Mouse (Mus musculus) lung, embryonic 16.5 days (tissue): ENCODE results near the gene Fgf4. TPM values are rescaled to one million over a fixed set of nuclear protein-coding genes. Genes with fewer than 3 reads are reported as not detected.
"Not testable (repeated sequence)": the region's sequence is repeated elsewhere in the genome, so short reads cannot be mapped to it uniquely, and the experiment has no call there.

ENCODE experiments used
- ATAC-seq: fragments of 200-750 bp; cut with Nextera tagmentation; 2 replicates; pipeline ENCODE4 v1.8.0; 2017; ENCODE audit warnings: low read depth, mild to moderate bottlenecking, moderate library complexity
- H3K27ac ChIP-seq: fragments of 300-500 bp; sonication (generic); 2 replicates; pipeline ENCODE4 v1.5.1; 2014; ENCODE audit warnings: mild to moderate bottlenecking, control low read depth, low read length
- H3K27me3 ChIP-seq: fragments of 300-500 bp; sonication (generic); 2 replicates; pipeline ENCODE4 v1.6.1; 2014; ENCODE audit warnings: low read depth, low read length, mixed read lengths; ENCODE audit not compliant: control insufficient read depth, insufficient read depth
- H3K36me3 ChIP-seq: fragments of 300-500 bp; sonication (generic); 2 replicates; pipeline ENCODE4 v1.6.1; 2014; ENCODE audit warnings: low read length; ENCODE audit not compliant: control insufficient read depth, insufficient read depth
- H3K4me1 ChIP-seq: fragments of 300-500 bp; sonication (generic); replicated peaks from 2 replicates; pipeline ENCODE4 v1.6.1; 2014; ENCODE audit warnings: low read length, mixed read lengths; ENCODE audit not compliant: control insufficient read depth, insufficient read depth
- H3K4me2 ChIP-seq: fragments of 300-500 bp; sonication (generic); 2 replicates; pipeline ENCODE4 v1.6.1; 2014; ENCODE audit warnings: low read depth, low read length, control low read depth
- H3K4me3 ChIP-seq: fragments of 300-500 bp; sonication (generic); 2 replicates; pipeline ENCODE4 v1.5.1; 2014; ENCODE audit warnings: mild to moderate bottlenecking, low read length, control low read depth
- H3K9ac ChIP-seq: fragments of 300-500 bp; sonication (generic); 2 replicates; pipeline ENCODE4 v1.6.1; 2014; ENCODE audit warnings: low read length, control low read depth
- H3K9me3 ChIP-seq: fragments of 300-500 bp; sonication (generic); 2 replicates; pipeline ENCODE4 v1.6.1; 2016; ENCODE audit warnings: low read length; ENCODE audit not compliant: control insufficient read depth
- WGBS: fragments of 180-500 bp; shearing (Covaris S2); extraction: QIAGEN DNeasy Blood & Tissue Kit; methylation state at CpG from one replicate; pipeline ENCODE4 v1.1.7; 2014; 5-methylcytosine and 5-hydroxymethylcytosine counted together
- polyA plus RNA-seq: library from polyadenylated mRNA; unstranded; fragments of >200 nt; fragmentation: Nextera tagmentation; extraction: Ambion mirVana; gene quantifications from 2 replicates; pipeline ENCODE4 v1.2.1, GENCODE M21; 2015

Fgf4 gene
- polyA plus RNA-seq, 1 experiment from 2014 or later, result not detected

GRCm38 (mm10) chr7:144878401-144878800 lies 31.2 kb downstream of the Fgf4 start:
- 95% methylated on average over 1 of the region's 1 CpGs for WGBS
- Histone ChIP-seq H3K4me1 (no peaks in the 10 kb centered on the region), H3K4me3 (no peak overlapping the region)

GRCm38 (mm10) chr7:144883106-144883505 lies 35.9 kb downstream of the Fgf4 start:
- H3K27me3 ChIP-seq, result no peaks in the 10 kb centered on the region
- no peaks in the 10 kb centered on the region for H3K4me1 ChIP-seq
- no peak overlapping the region for H3K27ac ChIP-seq
- no peak overlapping the region for H3K4me2 ChIP-seq
- ATAC-seq, result no peak
- H3K36me3 ChIP-seq, result no peaks in the 10 kb centered on the region
- no peaks in the 10 kb centered on the region for H3K9me3 ChIP-seq
- H3K9ac ChIP-seq, result no peak overlapping the region
- 21% methylated on average over 2 of the region's 2 CpGs for WGBS
- H3K4me3 ChIP-seq, result no peak overlapping the region

More at GRCm38 (mm10) chr7:144878401-144878800, 31.2 kb downstream of the Fgf4 start:
- H3K27ac ChIP-seq, result no peak overlapping the region
- no peak for ATAC-seq
- H3K36me3 ChIP-seq, result no peaks in the 10 kb centered on the region
- H3K4me2 ChIP-seq, result no peak overlapping the region
- no peaks in the 10 kb centered on the region for H3K27me3 ChIP-seq
- H3K9me3 ChIP-seq, result no peaks in the 10 kb centered on the region
- no peak overlapping the region for H3K9ac ChIP-seq

- WGBS, result 81% methylated on average over 2 of the region's 2 CpGs
- no peak overlapping the region for H3K4me2 ChIP-seq
- H3K9ac ChIP-seq, result no peak overlapping the region
- H3K4me1 ChIP-seq, result no peaks in the 10 kb centered on the region
- no peaks in the 10 kb centered on the region for H3K9me3 ChIP-seq
- H3K27me3 ChIP-seq, result peaks cover 5% of the 10 kb centered on the region; the same call in 1 of the 2 replicates
- no peak for ATAC-seq
- no peak overlapping the region for H3K27ac ChIP-seq
- H3K36me3 ChIP-seq, result no peaks in the 10 kb centered on the region
- H3K4me3 ChIP-seq, result no peak overlapping the region
Observed at GRCm38 (mm10) chr7:144887672-144888071, 40.5 kb downstream of the Fgf4 start.

- 6% methylated on average over 18 of the region's 18 CpGs for WGBS
- H3K36me3 ChIP-seq, result no peaks in the 10 kb centered on the region
- H3K27ac ChIP-seq, result no peak overlapping the region
- no peaks in the 10 kb centered on the region for H3K9me3 ChIP-seq
- H3K27me3 ChIP-seq, result peaks cover 5% of the 10 kb centered on the region; the same call in 1 of the 2 replicates
- ATAC-seq, result 0 out of 2 replicates have a peak, but pooled peaks have one; percentile 4
- no peaks in the 10 kb centered on the region for H3K4me1 ChIP-seq
- H3K4me3 ChIP-seq, result no peak overlapping the region
- H3K9ac ChIP-seq, result no peak overlapping the region
- H3K4me2 ChIP-seq, result no peak overlapping the region
Observed at GRCm38 (mm10) chr7:144888564-144889299, 41.6 kb downstream of the Fgf4 start.

- H3K4me3 ChIP-seq, ATAC-seq, H3K9ac ChIP-seq, H3K4me2 ChIP-seq, H3K9me3 ChIP-seq, H3K4me1 ChIP-seq, H3K36me3 ChIP-seq, H3K27ac ChIP-seq: not testable (repeated sequence)
- peaks cover 18% of the 10 kb centered on the region for H3K27me3 ChIP-seq
- WGBS, result 92% methylated on average over 1 of the region's 1 CpGs
Observed at GRCm38 (mm10) chr7:144890661-144891060, 43.5 kb downstream of the Fgf4 start.

GRCm38 (mm10) chr7:144891863-144892262 lies 44.7 kb downstream of the Fgf4 start:
- no peak overlapping the region for H3K4me3 ChIP-seq
- no peak for ATAC-seq
- H3K9ac ChIP-seq, result no peak overlapping the region
- H3K36me3 ChIP-seq, result no peaks in the 10 kb centered on the region
- no peak overlapping the region for H3K27ac ChIP-seq
- peaks cover 16% of the 10 kb centered on the region for H3K4me1 ChIP-seq
- peaks cover 28% of the 10 kb centered on the region for H3K27me3 ChIP-seq
- H3K9me3 ChIP-seq, result no peaks in the 10 kb centered on the region
- 52% methylated on average over 2 of the region's 2 CpGs for WGBS
- no peak overlapping the region for H3K4me2 ChIP-seq

GRCm38 (mm10) chr7:144892322-144892721 lies 45.2 kb downstream of the Fgf4 start:
- H3K9me3 ChIP-seq, result no peaks in the 10 kb centered on the region
- H3K4me2 ChIP-seq, result no peak overlapping the region
- no peak overlapping the region for H3K9ac ChIP-seq
- H3K36me3 ChIP-seq, result no peaks in the 10 kb centered on the region
- no peak for ATAC-seq
- no peak overlapping the region for H3K4me3 ChIP-seq
- H3K27me3 ChIP-seq, result peaks cover 33% of the 10 kb centered on the region
- peaks cover 19% of the 10 kb centered on the region for H3K4me1 ChIP-seq
- 48% methylated on average over 6 of the region's 6 CpGs for WGBS
- no peak overlapping the region for H3K27ac ChIP-seq

GRCm38 (mm10) chr7:144894191-144894590 lies 47.0 kb downstream of the Fgf4 start:
- H3K27ac ChIP-seq, result no peak overlapping the region
- no peak overlapping the region for H3K4me2 ChIP-seq
- no peaks in the 10 kb centered on the region for H3K9me3 ChIP-seq
- H3K36me3 ChIP-seq, result no peaks in the 10 kb centered on the region
- WGBS, result 7% methylated on average over 5 of the region's 5 CpGs
- H3K4me1 ChIP-seq, result peaks cover 19% of the 10 kb centered on the region
- H3K4me3 ChIP-seq, result no peak overlapping the region
- no peak for ATAC-seq
- H3K9ac ChIP-seq, result no peak overlapping the region
- peaks cover 49% of the 10 kb centered on the region for H3K27me3 ChIP-seq

- 9% methylated on average over 4 of the region's 4 CpGs for WGBS
- no peak overlapping the region for H3K4me2 ChIP-seq
- H3K4me1 ChIP-seq, result peaks cover 19% of the 10 kb centered on the region
- no peak overlapping the region for H3K9ac ChIP-seq
- ATAC-seq, result no peak
- no peaks in the 10 kb centered on the region for H3K9me3 ChIP-seq
- no peak overlapping the region for H3K27ac ChIP-seq
- H3K4me3 ChIP-seq, result no peak overlapping the region
- H3K36me3 ChIP-seq, result no peaks in the 10 kb centered on the region
- peaks cover 52% of the 10 kb centered on the region for H3K27me3 ChIP-seq
Observed at GRCm38 (mm10) chr7:144894706-144895105, 47.5 kb downstream of the Fgf4 start.
